Mouse (Mus musculus): ENCODE measurements around the gene Gm17622. TPM values are rescaled to one million over a fixed set of nuclear protein-coding genes. Genes with fewer than 3 reads are reported as not detected.

Gm17622 gene
- polyA plus RNA-seq, 1 experiment from 2014 or later, result not detected

- DNase-seq (no peak), ATAC-seq (ENCODE audit: insufficient read depth) (no peak)
- Histone ChIP-seq H3K4me1 (ENCODE audit: insufficient read depth) (no peaks in the 10 kb centered on the region), H3K27ac (ENCODE audit: low read depth) (no peak overlapping the region), H3K9me3 (ENCODE audit: low read depth, low read length) (no peaks in the 10 kb centered on the region), H3K4me3 (ENCODE audit: low read depth, low read length) (no peak overlapping the region), H3K9ac (no peak overlapping the region), H3K27me3 (ENCODE audit: insufficient read depth, low read length) (no peaks in the 10 kb centered on the region), H3K36me3 (ENCODE audit: insufficient read depth) (no peaks in the 10 kb centered on the region), H3K4me2 (no peak overlapping the region)
- 79% methylated on average over 5 of the region's 5 CpGs for WGBS
- TF ChIP-seq CTCF (IDR thresholded peaks at IDR 0.05; ENCODE audit: low read depth), result no peak
Measured at GRCm38 (mm10) chr13:96458018-96458417, 32.5 kb upstream of the Gm17622 start.

GRCm38 (mm10) chr13:96458606-96459005 lies 31.9 kb upstream of the Gm17622 start:
- no peak for TF ChIP-seq CTCF (IDR thresholded peaks at IDR 0.05; ENCODE audit: low read depth)
- H3K36me3 ChIP-seq (ENCODE audit: insufficient read depth), result no peaks in the 10 kb centered on the region
- no peak overlapping the region for H3K27ac ChIP-seq (ENCODE audit: low read depth)
- ATAC-seq (ENCODE audit: insufficient read depth), result no peak
- no peak overlapping the region for H3K9ac ChIP-seq
- 75% methylated on average over 4 of the region's 4 CpGs for WGBS
- no peaks in the 10 kb centered on the region for H3K9me3 ChIP-seq (ENCODE audit: low read depth, low read length)
- DNase-seq, result no peak
- no peak overlapping the region for H3K4me3 ChIP-seq (ENCODE audit: low read depth, low read length)
- no peaks in the 10 kb centered on the region for H3K27me3 ChIP-seq (ENCODE audit: insufficient read depth, low read length)
- no peak overlapping the region for H3K4me2 ChIP-seq
- no peaks in the 10 kb centered on the region for H3K4me1 ChIP-seq (ENCODE audit: insufficient read depth)

GRCm38 (mm10) chr13:96462644-96463043 lies 27.9 kb upstream of the Gm17622 start:
- Histone ChIP-seq H3K9me3 (ENCODE audit: low read depth, low read length) (no peaks in the 10 kb centered on the region), H3K4me3 (ENCODE audit: low read depth, low read length) (no peak overlapping the region), H3K9ac (no peak overlapping the region), H3K27me3 (ENCODE audit: insufficient read depth, low read length) (no peaks in the 10 kb centered on the region), H3K4me2 (no peak overlapping the region), H3K27ac (ENCODE audit: low read depth) (no peak overlapping the region), H3K4me1 (ENCODE audit: insufficient read depth) (no peaks in the 10 kb centered on the region), H3K36me3 (ENCODE audit: insufficient read depth) (no peaks in the 10 kb centered on the region)
- DNase-seq (peak; percentile 53), ATAC-seq (ENCODE audit: insufficient read depth) (peak; percentile 71)
- TF ChIP-seq CTCF (IDR thresholded peaks at IDR 0.05; ENCODE audit: low read depth), result no peak
- 28% methylated on average over 1 of the region's 1 CpGs for WGBS

- 45% methylated on average over 5 of the region's 5 CpGs for WGBS
- no peak for ATAC-seq (ENCODE audit: insufficient read depth)
Measured at GRCm38 (mm10) chr13:96465315-96465714, 25.2 kb upstream of the Gm17622 start.

GRCm38 (mm10) chr13:96468678-96469077 lies 21.9 kb upstream of the Gm17622 start:
- Histone ChIP-seq H3K4me1 (ENCODE audit: insufficient read depth) (no peaks in the 10 kb centered on the region; the same call in 1 of the 2 replicates), H3K36me3 (ENCODE audit: insufficient read depth) (no peaks in the 10 kb centered on the region), H3K4me2 (no peak overlapping the region), H3K9me3 (ENCODE audit: low read depth, low read length) (no peaks in the 10 kb centered on the region), H3K27ac (ENCODE audit: low read depth) (no peak overlapping the region), H3K27me3 (ENCODE audit: insufficient read depth, low read length) (no peaks in the 10 kb centered on the region), H3K4me3 (ENCODE audit: low read depth, low read length) (no peak overlapping the region), H3K9ac (no peak overlapping the region)
- TF ChIP-seq CTCF (IDR thresholded peaks at IDR 0.05; ENCODE audit: low read depth), result no peak
- DNase-seq (peak; percentile 50), ATAC-seq (ENCODE audit: insufficient read depth) (no peak)
- 81% methylated on average over 5 of the region's 5 CpGs for WGBS

More at GRCm38 (mm10) chr13:96465315-96465714, 25.2 kb upstream of the Gm17622 start:
- Histone ChIP-seq H3K4me1 (ENCODE audit: insufficient read depth) (no peaks in the 10 kb centered on the region; the same call in 1 of the 2 replicates), H3K4me3 (ENCODE audit: low read depth, low read length) (no peak overlapping the region), H3K9ac (no peak overlapping the region), H3K27me3 (ENCODE audit: insufficient read depth, low read length) (no peaks in the 10 kb centered on the region), H3K27ac (ENCODE audit: low read depth) (no peak overlapping the region), H3K4me2 (no peak overlapping the region), H3K9me3 (ENCODE audit: low read depth, low read length) (no peaks in the 10 kb centered on the region), H3K36me3 (ENCODE audit: insufficient read depth) (no peaks in the 10 kb centered on the region)
- DNase-seq, result no peak
- TF ChIP-seq CTCF (IDR thresholded peaks at IDR 0.05; ENCODE audit: low read depth), result no peak

GRCm38 (mm10) chr13:96470556-96470955 lies 20.0 kb upstream of the Gm17622 start:
- no peaks in the 10 kb centered on the region for H3K27me3 ChIP-seq (ENCODE audit: insufficient read depth, low read length)
- DNase-seq (peak; percentile 13), ATAC-seq (ENCODE audit: insufficient read depth) (no peak)
- TF ChIP-seq CTCF (IDR thresholded peaks at IDR 0.05; ENCODE audit: low read depth), result no peak
- no peak overlapping the region for H3K9ac ChIP-seq
- no peak overlapping the region for H3K27ac ChIP-seq (ENCODE audit: low read depth)
- no peaks in the 10 kb centered on the region for H3K9me3 ChIP-seq (ENCODE audit: low read depth, low read length)
- H3K4me2 ChIP-seq, result no peak overlapping the region
- H3K4me1 ChIP-seq (ENCODE audit: insufficient read depth), result no peaks in the 10 kb centered on the region; the same call in 1 of the 2 replicates
- H3K36me3 ChIP-seq (ENCODE audit: insufficient read depth), result no peaks in the 10 kb centered on the region
- H3K4me3 ChIP-seq (ENCODE audit: low read depth, low read length), result no peak overlapping the region
- WGBS, result 47% methylated on average over 6 of the region's 6 CpGs

GRCm38 (mm10) chr13:96470957-96471356 lies 19.6 kb upstream of the Gm17622 start, which contains the start of gene Ankdd1b:
Ankdd1b (minus strand) TSS chr13:96471198.
- H3K36me3 ChIP-seq (ENCODE audit: insufficient read depth), result no peaks in the 10 kb centered on the region
- H3K4me1 ChIP-seq (ENCODE audit: insufficient read depth), result no peaks in the 10 kb centered on the region; the same call in 1 of the 2 replicates
- TF ChIP-seq CTCF (IDR thresholded peaks at IDR 0.05; ENCODE audit: low read depth), result no peak
- 81% methylated on average over 14 of the region's 14 CpGs for WGBS
- ATAC-seq (ENCODE audit: insufficient read depth) (no peak), DNase-seq (no peak)
- H3K9ac ChIP-seq, result no peak within 1 kb of the TSS
- H3K27me3 ChIP-seq (ENCODE audit: insufficient read depth, low read length), result no peaks in the 10 kb centered on the region
- H3K4me2 ChIP-seq, result no peak within 1 kb of the TSS
- H3K4me3 ChIP-seq (ENCODE audit: low read depth, low read length), result no peak within 1 kb of the TSS
- no peaks in the 10 kb centered on the region for H3K9me3 ChIP-seq (ENCODE audit: low read depth, low read length)
- H3K27ac ChIP-seq (ENCODE audit: low read depth), result no peak within 1 kb of the TSS

- Histone ChIP-seq H3K9me3 (ENCODE audit: low read depth, low read length) (no peaks in the 10 kb centered on the region), H3K4me2 (no peak overlapping the region), H3K9ac (no peak overlapping the region), H3K27ac (ENCODE audit: low read depth) (no peak overlapping the region), H3K4me3 (ENCODE audit: low read depth, low read length) (no peak overlapping the region), H3K36me3 (ENCODE audit: insufficient read depth) (no peaks in the 10 kb centered on the region), H3K4me1 (ENCODE audit: insufficient read depth) (no peaks in the 10 kb centered on the region), H3K27me3 (ENCODE audit: insufficient read depth, low read length) (no peaks in the 10 kb centered on the region)
- TF ChIP-seq CTCF (IDR thresholded peaks at IDR 0.05; ENCODE audit: low read depth), result no peak
- 78% methylated on average over 4 of the region's 4 CpGs for WGBS
- ATAC-seq (ENCODE audit: insufficient read depth), result no peak
- no peak for DNase-seq
Measured at GRCm38 (mm10) chr13:96477226-96477625, 13.3 kb upstream of the Gm17622 start.
